Mouse (Mus musculus) spleen, postnatal 36 days (tissue): Measurements from ENCODE around the gene Tada2b.
A peak's percentile ranks its signal among the peaks of the same experiment; 100 is the strongest.

Experiments used
- DNase-seq, 2 experiments: peaks; one replicate each; pipeline ENCODE4 v3.0.0; 2022; ENCODE audit warnings: low spot score in 2 of 2, mixed read lengths in 1 of 2

Tada2b gene

DNA sequence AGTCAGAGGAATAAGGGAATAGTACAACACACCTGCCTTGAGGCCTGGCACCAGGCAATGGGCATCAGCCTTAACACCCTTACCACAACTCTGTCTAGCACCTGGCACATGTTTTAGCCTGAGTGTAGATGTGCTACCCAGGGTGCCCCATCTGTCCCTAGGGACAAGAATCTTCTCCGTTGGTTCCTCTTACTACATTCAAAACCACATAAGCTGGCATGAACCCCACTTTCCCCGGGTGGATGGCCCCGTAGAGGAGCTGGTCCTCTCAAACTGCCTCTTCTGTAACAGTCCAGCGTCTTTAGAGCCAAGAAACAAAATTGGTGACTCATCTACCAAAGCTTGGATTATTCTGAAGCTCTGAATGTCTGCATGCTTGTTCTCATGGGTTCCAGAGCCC, 3.7 kb downstream of the Tada2b start:
- DNase-seq, result peak; percentile 71 to 76

DNA sequence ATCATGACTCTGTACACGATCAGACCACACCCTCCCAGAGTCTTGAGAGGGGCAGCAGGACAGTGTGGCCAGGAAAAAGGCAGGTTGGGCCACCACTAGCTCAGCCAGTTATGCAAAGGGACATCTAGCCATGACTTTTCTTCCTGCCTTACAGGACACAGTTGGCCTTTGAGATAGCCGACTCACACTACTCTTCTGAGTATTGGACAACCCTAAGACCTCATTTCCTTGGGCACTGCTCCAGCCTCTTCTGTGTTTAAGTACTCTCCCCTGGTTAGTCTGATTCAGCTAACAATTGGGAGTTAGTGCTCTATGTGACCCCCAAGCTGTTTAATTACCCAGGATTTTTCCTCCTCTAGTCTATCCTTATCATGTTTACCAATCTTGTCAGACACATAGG, 4.3 kb downstream of the Tada2b start:
- DNase-seq, result no peak

DNA sequence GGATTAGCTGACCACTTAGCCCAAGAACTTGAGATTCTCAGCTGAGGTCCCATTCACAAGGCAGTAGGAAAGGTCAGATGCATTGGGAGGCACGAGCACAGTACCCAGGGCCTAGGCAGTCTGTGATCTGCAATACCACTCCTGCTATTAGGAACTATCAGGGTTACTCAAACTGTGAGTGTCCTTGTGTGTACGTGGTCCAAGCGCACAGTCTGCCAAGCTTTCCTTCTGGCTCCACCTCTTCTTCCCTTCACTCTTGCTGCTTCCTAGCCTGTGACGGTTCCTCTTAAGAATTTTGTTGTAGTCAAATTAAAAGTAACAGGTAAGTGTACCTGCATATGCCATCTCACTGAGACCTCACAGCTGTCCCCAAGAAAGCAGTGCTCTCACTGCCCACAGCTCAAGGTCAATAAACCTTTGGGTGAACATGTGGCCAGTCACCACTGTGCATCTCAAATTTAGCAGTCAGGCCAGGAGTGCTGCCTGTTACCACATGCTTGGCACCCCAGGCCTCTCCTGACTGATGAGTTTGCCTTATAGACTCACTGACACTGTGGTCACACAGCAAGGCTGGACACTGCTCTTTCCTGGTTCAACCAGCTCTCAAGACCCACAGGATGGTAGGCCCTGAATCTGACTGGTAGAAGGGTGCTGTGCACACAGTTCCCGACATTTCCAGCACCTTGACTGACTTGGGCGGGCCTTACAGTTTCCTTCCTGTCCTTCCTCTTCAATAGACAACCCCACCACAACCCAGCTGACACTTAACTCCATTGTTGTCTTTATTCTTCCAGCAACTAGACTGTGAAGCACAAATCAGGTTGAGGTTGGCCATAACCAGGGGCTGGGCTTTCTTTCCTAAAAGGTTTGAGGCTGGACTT, 5.3 kb downstream of the Tada2b start:
- no peak for DNase-seq

DNA sequence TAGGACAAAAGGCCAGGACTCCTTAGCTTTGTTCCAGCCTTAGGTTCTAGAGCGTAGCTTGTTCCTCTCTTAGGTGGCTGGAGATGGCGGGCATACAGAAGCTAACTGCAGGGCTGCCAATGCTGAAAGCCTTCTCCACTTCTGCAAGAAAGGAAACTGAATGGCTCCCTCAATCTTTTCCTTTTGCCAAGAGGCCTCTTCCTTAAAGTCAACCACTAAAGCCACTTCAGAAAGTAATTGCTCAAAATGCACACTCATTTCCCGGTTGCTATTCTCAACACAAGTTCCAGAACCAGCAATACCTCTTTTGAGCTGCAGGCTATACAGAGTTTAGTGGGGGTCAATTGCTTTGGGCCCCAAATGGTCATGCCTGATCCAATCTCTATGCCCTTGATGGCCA, 6.6 kb downstream of the Tada2b start:
- no peak for DNase-seq

DNA sequence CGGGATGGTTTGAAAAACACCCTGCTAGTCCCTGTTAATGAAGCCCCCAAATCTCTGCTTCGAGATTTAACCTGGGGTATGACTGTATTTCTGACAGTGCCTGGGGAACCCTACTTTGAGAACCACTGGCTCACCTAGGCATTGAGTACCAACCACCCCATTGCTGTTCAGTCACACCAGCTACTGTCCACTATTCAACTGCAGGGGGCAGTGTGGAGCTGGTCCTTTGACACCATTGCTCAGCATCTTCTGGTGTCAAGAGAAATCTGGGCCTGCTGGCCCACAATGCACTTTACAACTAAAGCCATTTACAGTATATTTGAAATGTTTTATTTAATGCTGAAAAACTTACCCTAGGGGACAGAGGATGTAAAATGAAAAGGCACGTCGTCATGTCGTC, 9.8 kb downstream of the Tada2b start:
- peak; percentile 67 to 73 for DNase-seq

DNA sequence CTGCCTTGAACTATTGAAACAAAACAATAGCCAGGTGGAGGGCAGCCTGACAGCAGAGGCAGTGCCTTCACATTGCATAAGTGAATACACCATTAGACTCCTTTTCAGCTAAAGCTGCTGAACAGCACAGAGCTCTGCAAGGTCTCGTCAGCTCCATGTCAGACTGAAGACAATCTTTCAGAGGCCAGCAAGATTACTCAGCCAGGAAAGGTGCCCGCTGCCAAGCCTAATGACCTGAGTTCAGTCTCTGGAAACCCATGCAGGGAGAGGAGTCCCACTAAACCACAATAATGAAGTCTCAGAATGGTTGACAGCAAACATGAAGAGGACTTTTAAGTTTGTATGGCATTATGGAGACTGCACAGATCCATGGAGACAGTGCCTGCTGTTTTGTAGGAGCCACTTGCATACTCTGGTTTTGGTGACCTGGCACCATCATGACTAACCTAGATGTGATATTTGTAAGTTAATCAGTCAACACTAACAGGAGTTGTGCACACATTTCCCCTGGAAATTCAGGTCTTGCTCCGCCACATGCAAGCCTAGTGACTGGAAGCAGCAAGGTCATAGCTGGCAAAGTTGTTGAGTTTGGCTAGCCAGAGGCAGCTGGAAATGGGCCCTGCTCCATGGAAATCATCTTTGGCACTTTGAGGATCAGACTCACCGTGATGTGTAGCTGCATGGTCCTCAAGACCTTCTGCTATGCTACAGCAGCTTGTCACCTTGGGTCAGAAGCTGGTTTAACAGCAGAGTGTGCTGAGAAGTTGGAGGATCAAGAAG, 11.0 kb downstream of the Tada2b start:
- DNase-seq, result no peak

DNA sequence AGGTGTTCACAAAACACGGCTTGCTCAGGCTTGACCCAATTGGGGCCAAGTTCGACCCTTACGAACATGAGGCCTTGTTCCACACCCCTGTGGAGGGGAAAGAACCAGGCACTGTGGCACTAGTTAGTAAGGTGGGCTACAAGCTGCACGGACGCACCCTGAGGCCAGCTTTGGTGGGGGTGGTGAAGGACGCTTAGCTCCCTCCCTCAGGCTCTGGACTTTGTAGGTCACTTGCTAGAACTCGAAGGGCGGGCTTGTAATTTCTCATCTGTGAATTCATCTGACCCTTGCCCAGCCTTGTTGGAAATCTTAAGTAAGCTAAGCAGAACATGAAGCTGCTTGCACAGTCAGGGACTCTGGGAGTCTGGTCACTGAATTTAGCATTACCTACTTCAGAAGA, 12.9 kb downstream of the Tada2b start:
- no peak for DNase-seq

DNA sequence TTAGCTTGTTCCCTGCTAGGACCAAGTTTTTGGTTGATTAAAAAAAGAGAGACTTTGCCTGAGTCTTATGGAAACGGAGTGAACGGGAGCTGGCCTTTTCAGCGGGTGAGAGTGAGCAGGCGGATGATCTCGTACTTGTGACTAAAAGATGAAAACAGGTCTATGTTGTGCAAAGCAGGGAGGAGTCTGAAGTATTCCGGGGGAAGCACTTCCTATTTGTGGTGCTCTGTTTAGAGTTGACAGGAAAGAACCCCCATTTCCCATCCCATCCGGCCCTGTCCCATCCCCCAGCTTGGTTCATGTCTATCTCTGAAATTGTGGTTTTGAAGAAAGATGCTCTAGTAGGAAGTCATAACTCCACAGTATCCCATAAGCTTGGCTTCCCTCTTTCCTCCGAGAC, 18.2 kb downstream of the Tada2b start:
- DNase-seq, result no peak

DNA sequence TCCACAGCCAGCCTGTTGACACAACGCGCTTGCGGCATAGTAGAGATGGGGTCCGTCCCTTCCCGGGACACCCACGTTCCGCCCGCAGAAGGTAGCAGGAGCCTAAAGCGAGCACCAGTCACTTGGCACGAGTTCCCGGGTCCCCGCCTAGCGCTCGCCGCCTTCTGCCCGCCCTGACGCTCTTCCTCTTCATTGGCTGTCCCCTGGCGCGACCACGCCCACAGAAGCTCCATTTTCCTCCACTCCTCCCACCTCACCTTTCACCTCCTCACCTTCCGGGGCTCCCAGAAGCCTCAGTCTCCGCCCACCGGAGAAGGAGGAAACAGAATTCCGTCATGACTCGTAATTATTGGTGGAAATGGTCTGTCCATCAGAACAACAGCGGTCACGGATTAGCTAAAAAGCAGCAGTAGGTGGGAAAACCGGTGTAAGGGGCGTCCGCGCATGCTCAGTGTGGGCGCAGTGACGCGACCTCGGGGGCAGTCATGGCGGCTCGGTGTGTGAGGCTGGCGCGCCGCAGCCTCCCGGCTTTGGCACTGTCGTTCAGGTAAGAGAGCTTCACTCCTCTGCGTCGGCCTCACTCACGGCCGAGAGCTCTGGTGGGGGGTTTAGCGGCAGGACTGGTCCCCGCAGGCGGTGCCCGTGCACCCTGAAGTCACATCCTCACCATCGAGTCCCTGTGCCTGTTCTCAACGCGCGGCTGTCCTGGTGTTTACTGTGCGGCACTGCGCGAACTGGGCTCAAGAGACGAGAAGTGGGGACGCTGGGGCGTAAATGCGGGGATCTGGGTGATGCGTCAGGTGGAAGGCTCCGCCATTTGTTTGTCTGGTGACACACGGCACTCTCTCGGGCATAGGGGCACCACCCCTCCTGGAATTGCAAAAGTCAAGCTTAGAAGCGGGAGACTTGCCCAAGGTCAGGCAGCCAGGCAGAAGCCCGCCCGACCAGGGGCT, 19.1 kb downstream of the Tada2b start, which contains the start of gene Grpel1:
Gene Grpel1 (plus strand): TSS at position 290 of the 953 bp plus-strand sequence.
- peak; percentile 99 to 100 for DNase-seq

DNA sequence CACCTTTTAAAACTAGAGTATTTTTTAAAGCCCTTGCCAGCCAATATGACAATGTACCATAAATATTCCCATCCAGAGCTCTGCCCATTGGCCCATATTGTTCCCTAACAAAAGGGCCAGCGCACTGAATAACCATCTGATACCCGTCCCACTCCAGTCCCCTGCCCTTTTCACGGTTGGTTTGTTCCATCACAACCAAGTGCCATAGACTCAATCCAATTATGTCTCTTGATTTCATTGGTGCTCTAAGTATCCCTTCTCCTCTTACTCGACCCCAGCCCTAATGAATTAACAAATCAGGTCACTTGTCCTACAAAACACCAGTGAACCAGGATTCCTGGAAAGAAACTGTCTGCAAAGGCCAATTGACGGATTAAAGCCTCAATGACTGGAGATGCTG, 20.7 kb downstream of the Tada2b start:
- no peak for DNase-seq

DNA sequence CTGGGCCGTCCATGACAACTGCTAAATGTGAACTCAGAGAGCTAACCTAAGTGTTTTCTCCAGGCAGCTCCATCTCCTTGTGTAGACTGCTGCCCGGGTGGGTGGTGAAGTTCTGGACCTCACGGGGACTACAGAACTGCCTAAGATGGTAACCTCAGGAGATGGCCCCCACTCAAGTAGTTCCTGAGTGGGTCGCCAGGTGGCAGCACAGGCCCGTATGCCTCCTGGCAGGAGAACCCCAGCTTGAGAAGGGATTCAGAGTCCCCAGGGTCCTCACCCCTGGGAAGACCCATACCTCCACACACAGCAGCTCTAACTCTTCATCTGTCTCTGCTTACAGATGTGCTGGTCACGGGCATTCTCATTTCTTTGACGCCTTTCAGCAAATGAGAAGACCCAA, 21.3 kb downstream of the Tada2b start:
- peak; percentile 68 to 74 for DNase-seq

DNA sequence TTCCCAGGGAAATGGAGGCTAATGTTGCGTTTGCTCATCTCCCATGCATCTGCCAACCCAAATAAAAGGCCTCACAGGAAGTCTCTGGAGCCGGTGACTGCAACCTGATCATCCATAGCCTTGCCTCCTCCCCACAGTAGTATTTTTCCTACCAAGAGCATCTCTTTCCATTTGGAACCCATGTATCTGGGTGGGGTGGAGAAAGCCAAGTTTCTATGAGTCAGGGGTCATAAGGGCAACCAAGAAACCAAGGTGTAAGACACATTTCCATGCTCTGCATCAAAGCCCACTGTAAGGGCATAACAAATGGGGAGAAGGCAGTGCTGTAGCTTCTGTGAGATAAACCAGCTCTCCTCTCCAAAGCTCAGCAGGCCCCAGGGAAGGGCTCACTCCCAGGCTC, 22.9 kb downstream of the Tada2b start:
- DNase-seq, result no peak

DNA sequence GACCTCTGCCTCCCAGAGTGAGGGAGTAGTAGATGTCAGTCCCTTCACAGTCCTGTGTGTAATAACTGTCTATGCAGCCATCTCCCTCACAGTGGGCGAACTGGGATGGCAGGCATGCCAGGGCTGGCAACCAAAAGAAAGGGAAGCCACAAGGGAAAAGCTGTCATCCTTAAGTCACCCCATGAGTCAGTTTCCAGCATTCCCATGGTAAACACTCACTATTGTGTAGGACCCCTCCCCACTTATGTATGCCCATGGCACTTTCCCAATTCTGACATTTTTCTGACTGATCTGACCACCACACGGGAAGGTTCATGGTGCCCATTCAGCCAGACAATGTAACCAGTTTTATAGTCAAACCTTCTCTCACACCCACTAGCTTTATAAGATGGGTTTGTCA, 23.4 kb downstream of the Tada2b start:
- no peak for DNase-seq

DNA sequence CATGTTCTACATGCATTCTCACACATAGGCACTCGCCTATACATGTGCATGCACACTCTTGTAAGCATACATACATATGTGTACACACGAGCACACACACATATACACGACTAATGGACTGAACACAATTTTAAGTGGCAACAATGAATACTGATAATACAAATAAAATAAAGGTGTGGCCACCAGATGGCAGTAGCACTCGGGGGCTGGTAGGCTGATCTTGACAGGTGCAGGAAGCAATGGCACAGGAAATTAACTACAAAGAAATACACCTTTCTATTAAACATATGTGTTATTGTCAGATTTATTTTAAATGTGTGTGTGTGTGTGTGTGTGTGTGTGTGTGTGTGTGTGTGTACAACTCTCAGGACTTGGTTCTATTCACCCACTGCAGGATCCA, 25.2 kb downstream of the Tada2b start:
- DNase-seq, result peak; percentile 56 to 61

DNA sequence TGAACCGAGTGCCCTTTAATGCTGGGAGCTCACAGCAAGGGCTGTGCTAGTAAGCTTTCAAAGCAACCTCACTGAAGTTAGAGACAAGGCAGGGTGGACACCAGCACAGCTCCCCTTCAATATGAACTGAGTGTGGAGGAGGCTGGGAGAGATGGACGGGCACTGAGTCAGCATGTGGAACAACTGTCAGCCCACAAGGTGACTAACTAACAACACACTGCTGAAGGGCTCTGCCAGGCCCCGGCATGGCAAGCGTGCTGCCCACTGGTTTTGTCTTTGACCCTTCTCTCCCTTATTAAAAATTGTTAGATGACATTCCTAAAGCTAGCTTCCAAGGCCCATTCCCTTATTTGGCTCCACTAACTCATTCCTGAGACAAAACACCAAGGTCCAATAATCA, 26.4 kb downstream of the Tada2b start:
- DNase-seq, result no peak

DNA sequence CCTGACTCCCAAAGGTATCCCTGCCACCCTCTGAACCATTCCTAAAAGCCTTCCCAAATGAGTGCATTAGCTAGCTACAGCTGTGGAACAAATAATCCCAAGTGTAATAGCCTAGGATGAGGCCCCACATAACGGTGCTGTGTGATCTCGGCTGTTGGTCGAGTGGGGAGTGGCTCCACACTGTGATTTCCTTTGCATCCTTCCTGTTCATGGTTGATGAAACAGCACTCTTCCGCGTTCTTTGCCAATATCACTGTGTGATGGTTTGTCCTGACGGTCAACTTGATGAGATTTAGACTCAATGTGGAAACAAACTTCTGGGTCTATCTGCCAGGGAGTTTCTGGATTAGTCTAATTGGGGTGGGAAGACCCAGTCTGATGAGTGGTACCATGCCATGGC, 31.3 kb downstream of the Tada2b start:
- DNase-seq, result peak; percentile 51 to 60

DNA sequence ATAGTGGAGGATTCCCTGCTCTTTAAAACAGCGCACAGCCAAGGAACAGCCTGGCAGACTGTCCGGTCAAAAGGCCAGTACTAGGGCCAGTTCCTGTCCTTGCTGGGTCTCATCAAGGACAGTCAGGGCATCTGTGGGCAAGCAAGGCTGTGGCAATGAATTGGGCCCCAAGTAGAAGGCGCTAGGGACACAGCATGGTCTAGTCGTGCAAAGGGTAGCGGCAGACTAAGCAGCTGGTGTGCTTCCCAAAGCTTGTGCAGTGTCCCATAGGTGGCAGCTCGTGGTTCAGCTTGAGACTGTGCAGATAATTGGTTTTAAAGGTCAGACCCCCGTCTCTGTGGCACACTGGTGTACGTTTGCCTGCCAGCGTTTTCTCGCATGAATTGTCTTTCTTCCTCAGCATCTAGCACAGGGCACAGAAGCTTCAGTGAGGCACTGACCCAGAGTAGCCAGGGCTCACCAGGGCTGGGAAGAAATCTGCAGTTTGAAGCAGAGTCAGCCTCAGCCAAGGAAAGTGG, 32.2 kb downstream of the Tada2b start:
- no peak for DNase-seq

DNA sequence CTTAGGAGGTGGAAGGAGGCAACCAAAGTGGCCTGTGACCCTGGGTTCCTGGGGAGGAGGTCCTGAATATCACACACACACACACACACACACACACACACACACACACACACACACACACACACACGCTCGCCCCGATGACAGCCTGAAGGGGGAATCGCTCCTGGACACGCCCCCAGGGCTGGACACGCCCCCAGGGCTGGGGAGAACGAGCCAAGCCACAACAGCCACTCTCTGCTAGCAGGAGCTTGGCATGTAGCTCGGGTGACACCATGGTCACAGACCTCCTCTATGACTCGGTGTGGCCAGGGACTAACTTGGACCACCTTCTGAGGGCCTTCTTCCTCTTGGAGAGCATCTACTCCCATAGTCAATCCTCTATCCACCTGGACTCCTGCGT, 33.0 kb downstream of the Tada2b start:
- DNase-seq, result no peak

DNA sequence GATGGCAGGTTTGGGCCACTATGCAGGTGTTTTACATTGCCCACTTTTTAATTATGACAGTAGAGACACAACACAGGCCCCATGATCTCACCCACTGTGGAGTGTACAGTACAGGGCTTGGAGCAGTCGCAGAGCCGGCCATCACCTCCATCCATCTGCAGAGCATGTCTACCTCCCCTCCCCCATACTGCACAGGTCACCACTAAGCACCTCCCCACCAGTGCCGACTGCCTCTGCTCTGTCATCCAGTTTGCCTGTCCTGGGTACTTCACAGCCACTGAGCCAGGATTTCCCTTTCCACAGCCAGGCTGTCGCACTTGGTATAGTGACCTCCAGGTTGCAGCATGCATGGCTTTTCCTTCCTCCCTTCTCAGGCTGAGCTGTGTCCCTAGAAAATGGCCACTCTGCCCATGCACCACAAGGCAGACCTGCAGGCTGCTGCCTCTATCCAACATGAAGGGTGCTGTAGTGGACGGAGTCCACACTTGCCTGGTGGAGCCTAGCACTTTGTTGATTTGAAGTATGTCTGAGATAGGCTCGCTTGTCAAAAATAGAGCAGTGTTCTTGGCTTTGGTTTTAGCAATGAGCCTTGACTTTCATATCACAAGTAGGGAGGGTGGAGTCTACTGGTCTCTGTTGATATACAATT, 34.3 kb downstream of the Tada2b start:
- no peak for DNase-seq

DNA sequence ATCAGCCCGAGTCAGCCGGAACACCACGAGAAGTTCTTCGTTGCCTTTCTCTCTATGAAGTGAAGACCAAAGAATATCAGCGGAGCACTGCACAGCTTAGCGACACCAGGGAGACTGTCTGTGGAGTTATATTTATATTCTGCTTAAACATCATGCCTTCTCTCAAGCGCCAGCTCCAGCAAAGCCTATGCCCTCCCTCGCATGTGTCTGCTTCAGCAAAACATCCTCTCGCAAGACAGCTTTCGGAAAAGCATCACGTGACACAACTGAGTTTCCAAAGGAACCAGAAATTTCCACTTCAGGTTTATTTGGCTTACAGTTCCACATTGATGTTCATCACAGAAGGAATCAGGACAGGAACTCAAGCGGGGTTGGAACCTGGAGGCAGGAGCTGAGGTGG, 36.2 kb downstream of the Tada2b start:
- DNase-seq, result no peak
